Mouse (Mus musculus) thymus, postnatal 0 days (tissue): ENCODE measurements at regions not wholly inside any gene's neighbourhood (a gene's known extent, or its start where the extent isn't known, plus 50 kb on each side); places are given as distances from the start of the nearest gene placed in this dataset.

ENCODE experiments used
- DNase-seq: peaks from one replicate; pipeline ENCODE4 v3.0.0-alpha.2; 2015; ENCODE audit warnings: low spot score

DNA sequence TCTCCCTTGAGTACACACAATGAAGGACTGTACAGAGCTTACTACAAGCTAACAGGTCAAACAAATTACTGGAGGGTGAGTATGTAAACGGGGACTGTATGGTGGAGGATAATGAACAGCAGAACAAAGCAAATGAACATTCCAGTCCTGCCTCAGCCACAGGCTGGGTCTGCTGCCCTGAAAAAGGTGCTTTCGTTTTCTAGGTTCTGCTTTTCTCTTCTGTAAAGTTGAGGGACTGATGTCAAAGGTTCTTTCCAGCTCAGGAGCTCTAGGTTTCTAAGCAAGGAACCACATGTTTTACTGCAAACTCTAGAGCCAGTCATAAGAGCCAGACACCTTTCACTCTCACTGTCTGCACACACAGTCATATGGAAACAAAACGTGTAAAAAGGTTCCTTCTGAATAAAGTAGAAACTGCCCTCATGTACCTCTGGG is 106.1 kb upstream of the Ahr start:
- DNase-seq, result no peak

DNA sequence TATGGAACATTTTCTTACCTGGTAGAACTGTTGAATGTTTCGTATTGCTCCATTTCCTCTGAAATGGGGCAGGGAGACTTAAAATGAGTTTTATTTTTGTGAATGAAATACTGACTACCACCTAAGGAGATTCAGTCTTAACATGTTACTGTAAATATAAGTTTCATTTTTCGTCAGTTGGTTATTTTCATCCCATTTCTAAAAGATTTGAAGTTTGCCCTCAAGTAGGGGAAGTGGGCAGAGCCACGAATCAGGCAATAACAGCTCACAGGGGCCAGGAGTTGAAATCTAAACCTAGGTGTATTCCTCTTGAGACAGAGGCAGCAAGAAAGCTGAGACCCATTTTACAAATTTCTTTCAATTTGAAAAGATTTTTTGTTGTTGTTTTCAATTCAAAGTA is 88.6 kb upstream of the Ahr start:
- no peak for DNase-seq

DNA sequence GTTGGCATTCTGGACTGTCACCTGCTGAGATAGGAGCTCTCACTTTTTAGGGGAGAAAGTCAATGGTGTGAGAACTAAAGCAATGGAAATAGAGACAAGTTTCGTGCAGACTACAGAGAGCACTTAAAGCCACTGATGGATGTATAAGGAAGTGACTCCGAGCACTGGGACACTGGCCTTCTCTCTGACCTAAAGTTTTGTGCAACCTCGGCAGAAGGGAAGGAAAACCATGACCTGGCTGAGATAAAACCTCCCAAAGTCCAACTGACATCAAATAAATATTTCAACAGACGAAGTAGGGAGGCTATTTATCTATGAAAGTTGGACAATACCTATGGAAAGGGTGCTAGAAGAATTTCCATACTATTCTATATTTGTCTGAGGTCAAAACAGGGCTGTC is 80.0 kb upstream of the Ahr start:
- DNase-seq, result no peak

DNA sequence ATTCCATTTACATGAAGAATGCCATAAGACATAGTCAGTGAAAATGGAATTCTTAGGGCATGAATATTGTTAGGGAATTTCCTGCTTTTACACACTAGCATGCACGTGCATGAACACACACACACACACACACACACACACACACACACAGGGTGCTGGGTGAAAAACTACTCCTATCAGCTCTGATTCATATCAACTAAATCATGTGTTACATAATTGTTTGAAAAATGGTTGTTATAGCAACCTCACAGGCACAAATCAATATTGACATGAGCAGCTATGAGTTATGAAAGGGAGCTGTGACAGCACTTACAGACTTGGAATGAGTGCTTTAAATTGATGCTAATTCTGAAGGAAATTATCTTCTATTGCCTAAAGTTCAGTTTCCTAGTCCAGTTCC is 72.8 kb upstream of the Ahr start:
- DNase-seq, result no peak

DNA sequence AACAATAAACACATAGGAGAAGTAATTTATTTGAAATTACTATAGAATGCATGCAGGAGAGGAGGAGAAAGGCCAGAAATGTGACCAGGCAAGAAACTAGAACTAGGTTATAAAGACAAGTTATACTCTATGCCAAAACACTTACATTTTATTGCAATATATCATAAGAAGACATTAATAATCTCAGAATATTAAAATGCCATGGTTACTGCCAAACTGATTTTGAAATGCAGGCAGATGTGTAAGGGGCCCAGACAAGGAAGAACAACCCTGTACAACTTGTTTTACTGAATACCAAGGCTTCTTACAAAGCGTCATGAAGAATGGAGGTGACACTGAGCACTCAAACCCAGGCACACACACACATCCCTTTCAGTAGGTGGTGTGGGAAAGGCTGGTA is 68.9 kb upstream of the Ahr start:
- no peak for DNase-seq

GRCm38 (mm10) chr12:35602589-35602988 is 67.8 kb upstream of the Ahr start:
- no peak for DNase-seq

DNA sequence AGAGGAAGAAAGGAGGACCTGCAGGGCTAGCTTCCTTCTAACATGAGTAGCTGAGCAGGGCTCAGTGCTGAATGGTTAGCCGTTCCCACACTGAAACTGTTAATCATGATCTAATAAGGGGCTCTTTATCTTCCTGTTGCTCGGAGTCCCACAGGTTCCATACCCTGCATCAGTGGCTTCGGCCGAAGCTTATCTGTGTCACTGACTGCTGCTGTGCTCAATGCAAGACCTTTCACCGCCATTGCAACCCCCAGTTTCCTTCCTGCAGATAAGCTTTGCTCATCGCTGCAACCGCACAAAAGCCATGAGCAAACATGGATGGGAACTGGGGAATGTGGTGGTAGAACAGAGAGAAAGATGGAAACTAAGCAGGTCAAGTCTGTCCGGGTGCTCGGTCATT is 63.5 kb upstream of the Ahr start:
- peak; percentile 16 for DNase-seq

DNA sequence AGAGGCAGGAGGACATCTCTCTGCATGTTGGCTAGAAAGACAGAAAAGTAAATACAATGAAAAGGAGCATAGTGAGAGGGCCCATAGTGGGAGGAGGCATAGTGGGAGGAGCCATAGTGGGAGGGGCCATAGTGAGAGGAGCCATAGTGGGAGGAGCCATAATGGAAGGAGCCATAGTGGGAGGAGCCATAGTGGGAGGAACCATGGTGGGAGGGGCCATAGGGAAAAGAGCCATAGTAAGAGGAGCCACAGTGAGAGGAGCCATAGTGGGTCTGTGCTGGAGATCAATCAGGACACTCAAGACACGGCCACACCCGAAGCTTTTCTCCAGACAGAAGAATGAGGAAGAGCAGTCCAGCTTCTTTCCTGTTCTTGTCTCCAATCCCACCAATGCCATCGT is 58.0 kb upstream of the Ahr start:
- no peak for DNase-seq
